Mouse (Mus musculus): ENCODE measurements around the gene Cggbp1. TPM values are rescaled to one million over a fixed set of nuclear protein-coding genes. Genes with fewer than 3 reads are reported as not detected.

Cggbp1 gene
- polyA plus RNA-seq (2014; fragmentation: Illumina TruSeq; extraction: RNeasy Lipid Tissue Mini Kit (QIAGEN cat#74804); ENCODE audit: insufficient read depth, low read depth, low replicate concordance): 35.5 TPM

GRCm38 (mm10) chr16:64851563-64852362, at the start of gene Cggbp1, which contains the start of gene Zfp654:
Gene Cggbp1 (plus strand): TSS chr16:64851996.
Gene Zfp654 (minus strand): TSS chr16:64851652.

Other genes with a start within 250 kb of the Cggbp1 start
- gene Csnka2ip, start 249.6 kb upstream of the Cggbp1 start, polyA plus RNA-seq (2014; fragmentation: Illumina TruSeq; extraction: RNeasy Lipid Tissue Mini Kit (QIAGEN cat#74804); ENCODE audit: insufficient read depth, low read depth, low replicate concordance): not detected
- gene 4930453N24Rik, start 80.8 kb upstream of the Cggbp1 start, polyA plus RNA-seq (2014; fragmentation: Illumina TruSeq; extraction: RNeasy Lipid Tissue Mini Kit (QIAGEN cat#74804); ENCODE audit: insufficient read depth, low read depth, low replicate concordance): 24.6 TPM
- 4.5 TPM for gene Zfp654, start 344 bp upstream of the Cggbp1 start, polyA plus RNA-seq (2014; fragmentation: Illumina TruSeq; extraction: RNeasy Lipid Tissue Mini Kit (QIAGEN cat#74804); ENCODE audit: insufficient read depth, low read depth, low replicate concordance)

Measured in lung, adult 10 weeks (tissue).